Mouse (Mus musculus): ENCODE measurements around the gene Olfr214. TPM values are rescaled to one million over a fixed set of nuclear protein-coding genes. Genes with fewer than 3 reads are reported as not detected.
"Not testable (repeated sequence)": the region's sequence is repeated elsewhere in the genome, so short reads cannot be mapped to it uniquely, and the experiment has no call there.

The Olfr214 gene
- polyA plus RNA-seq (2012; rRNA removed) (not detected in 2 replicates), polyA plus RNA-seq (2014; fragmentation: Nextera tagmentation; extraction: Ambion mirVana) (not detected in 2 replicates)

- H3K4me3 ChIP-seq (replicated peaks; ENCODE audit: low read length), result no peak within 1 kb of the TSS
- no peaks in the 10 kb centered on the region for H3K9me3 ChIP-seq (ENCODE audit: control insufficient read depth, low read length)
- H3K9ac ChIP-seq (ENCODE audit: low read depth, low read length, severe bottlenecking), result no peak within 1 kb of the TSS
- TF ChIP-seq POLR2A (IDR thresholded peaks at IDR 0.05; ENCODE audit: borderline replicate concordance, extremely low read depth, insufficient read depth, insufficient read length), result no peak
- H3K27ac ChIP-seq (replicated peaks; ENCODE audit: low read depth, low read length), result no peak within 1 kb of the TSS
- no peaks in the 10 kb centered on the region for H3K27me3 ChIP-seq (ENCODE audit: control insufficient read depth, insufficient read depth, low read length)
- H3K4me1 ChIP-seq (ENCODE audit: control insufficient read depth, insufficient read depth, low read length), result no peaks in the 10 kb centered on the region
- ATAC-seq (ENCODE audit: low FRiP score, low read depth) (no peak), DNase-seq (ENCODE audit: low spot score) (no peak)
- WGBS, result 77% methylated on average over 1 of the region's 1 CpGs
- H3K36me3 ChIP-seq (ENCODE audit: control insufficient read depth, insufficient read depth, low read length), result no peaks in the 10 kb centered on the region
- no peak within 1 kb of the TSS for H3K4me2 ChIP-seq (replicated peaks; ENCODE audit: low read depth, low read length, severe bottlenecking)
Observed at GRCm38 (mm10) chr6:116553935-116554334, at the start of gene Olfr214. Olfr214 (plus strand) TSS chr6:116554235.

- WGBS, result 86% methylated on average over 17 of the region's 20 CpGs
- ATAC-seq (ENCODE audit: low FRiP score, low read depth); H3K27me3 ChIP-seq (ENCODE audit: control insufficient read depth, insufficient read depth, low read length); H3K36me3 ChIP-seq (ENCODE audit: control insufficient read depth, insufficient read depth, low read length); DNase-seq (ENCODE audit: low spot score); H3K4me1 ChIP-seq (ENCODE audit: control insufficient read depth, insufficient read depth, low read length); H3K4me3 ChIP-seq (replicated peaks; ENCODE audit: low read length); H3K9me3 ChIP-seq (ENCODE audit: control insufficient read depth, low read length); H3K9ac ChIP-seq (ENCODE audit: low read depth, low read length, severe bottlenecking); H3K4me2 ChIP-seq (replicated peaks; ENCODE audit: low read depth, low read length, severe bottlenecking); H3K27ac ChIP-seq (replicated peaks; ENCODE audit: low read depth, low read length): not testable (repeated sequence)
Observed at GRCm38 (mm10) chr6:116506302-116507003, 47.6 kb upstream of the Olfr214 start, which contains the start of gene Olfr212. Olfr212 (plus strand) TSS chr6:116506516.

- H3K4me1 ChIP-seq (ENCODE audit: control insufficient read depth, insufficient read depth, low read length), result no peaks in the 10 kb centered on the region
- ATAC-seq (ENCODE audit: low FRiP score, low read depth), result no peak
Observed at GRCm38 (mm10) chr6:116514832-116515231, 39.2 kb upstream of the Olfr214 start.

GRCm38 (mm10) chr6:116538156-116538555 lies 15.9 kb upstream of the Olfr214 start, which contains the start of gene Olfr213:
Olfr213 (plus strand) TSS chr6:116538456.
- Histone ChIP-seq H3K9ac (ENCODE audit: low read depth, low read length, severe bottlenecking) (no peak within 1 kb of the TSS), H3K36me3 (ENCODE audit: control insufficient read depth, insufficient read depth, low read length) (no peaks in the 10 kb centered on the region), H3K4me3 (replicated peaks; ENCODE audit: low read length) (no peak within 1 kb of the TSS), H3K4me2 (replicated peaks; ENCODE audit: low read depth, low read length, severe bottlenecking) (no peak within 1 kb of the TSS), H3K27me3 (ENCODE audit: control insufficient read depth, insufficient read depth, low read length) (no peaks in the 10 kb centered on the region), H3K27ac (replicated peaks; ENCODE audit: low read depth, low read length) (no peak within 1 kb of the TSS), H3K4me1 (ENCODE audit: control insufficient read depth, insufficient read depth, low read length) (no peaks in the 10 kb centered on the region), H3K9me3 (ENCODE audit: control insufficient read depth, low read length) (no peaks in the 10 kb centered on the region)
- 59% methylated on average over 1 of the region's 1 CpGs for WGBS
- ATAC-seq (ENCODE audit: low FRiP score, low read depth) (no peak), DNase-seq (ENCODE audit: low spot score) (no peak)
- no peak for TF ChIP-seq POLR2A (IDR thresholded peaks at IDR 0.05; ENCODE audit: borderline replicate concordance, extremely low read depth, insufficient read depth, insufficient read length)

More at GRCm38 (mm10) chr6:116514832-116515231, 39.2 kb upstream of the Olfr214 start:
- TF ChIP-seq POLR2A (IDR thresholded peaks at IDR 0.05; ENCODE audit: borderline replicate concordance, extremely low read depth, insufficient read depth, insufficient read length), result no peak
- DNase-seq (ENCODE audit: low spot score), result no peak
- H3K4me2 ChIP-seq (replicated peaks; ENCODE audit: low read depth, low read length, severe bottlenecking), result no peak overlapping the region
- no peak overlapping the region for H3K27ac ChIP-seq (replicated peaks; ENCODE audit: low read depth, low read length)
- H3K9ac ChIP-seq (ENCODE audit: low read depth, low read length, severe bottlenecking), result no peak overlapping the region
- H3K27me3 ChIP-seq (ENCODE audit: control insufficient read depth, insufficient read depth, low read length), result no peaks in the 10 kb centered on the region
- H3K9me3 ChIP-seq (ENCODE audit: control insufficient read depth, low read length), result no peaks in the 10 kb centered on the region
- no peaks in the 10 kb centered on the region for H3K36me3 ChIP-seq (ENCODE audit: control insufficient read depth, insufficient read depth, low read length)
- H3K4me3 ChIP-seq (replicated peaks; ENCODE audit: low read length), result no peak overlapping the region

- Histone ChIP-seq H3K4me3 (replicated peaks; ENCODE audit: low read length) (no peak overlapping the region), H3K4me1 (ENCODE audit: control insufficient read depth, insufficient read depth, low read length) (no peaks in the 10 kb centered on the region), H3K4me2 (replicated peaks; ENCODE audit: low read depth, low read length, severe bottlenecking) (no peak overlapping the region), H3K9me3 (ENCODE audit: control insufficient read depth, low read length) (no peaks in the 10 kb centered on the region), H3K27ac (replicated peaks; ENCODE audit: low read depth, low read length) (no peak overlapping the region), H3K9ac (ENCODE audit: low read depth, low read length, severe bottlenecking) (no peak overlapping the region), H3K27me3 (ENCODE audit: control insufficient read depth, insufficient read depth, low read length) (no peaks in the 10 kb centered on the region), H3K36me3 (ENCODE audit: control insufficient read depth, insufficient read depth, low read length) (no peaks in the 10 kb centered on the region)
- 82% methylated on average over 2 of the region's 2 CpGs for WGBS
- no peak for TF ChIP-seq POLR2A (IDR thresholded peaks at IDR 0.05; ENCODE audit: borderline replicate concordance, extremely low read depth, insufficient read depth, insufficient read length)
- DNase-seq (ENCODE audit: low spot score) (no peak), ATAC-seq (ENCODE audit: low FRiP score, low read depth) (no peak)
Observed at GRCm38 (mm10) chr6:116542500-116542899, 11.5 kb upstream of the Olfr214 start.

- H3K4me2 ChIP-seq (replicated peaks; ENCODE audit: low read depth, low read length, severe bottlenecking); DNase-seq (ENCODE audit: low spot score); H3K4me3 ChIP-seq (replicated peaks; ENCODE audit: low read length); H3K27ac ChIP-seq (replicated peaks; ENCODE audit: low read depth, low read length); ATAC-seq (ENCODE audit: low FRiP score, low read depth); H3K9ac ChIP-seq (ENCODE audit: low read depth, low read length, severe bottlenecking); H3K9me3 ChIP-seq (ENCODE audit: control insufficient read depth, low read length); H3K36me3 ChIP-seq (ENCODE audit: control insufficient read depth, insufficient read depth, low read length); H3K4me1 ChIP-seq (ENCODE audit: control insufficient read depth, insufficient read depth, low read length); H3K27me3 ChIP-seq (ENCODE audit: control insufficient read depth, insufficient read depth, low read length): not testable (repeated sequence)
- 93% methylated on average over 11 of the region's 11 CpGs for WGBS
Observed at GRCm38 (mm10) chr6:116550841-116551240, 3.2 kb upstream of the Olfr214 start, which contains the start of gene Gm5580. Gm5580 (plus strand) TSS chr6:116551141.
